22 mouse cellular contexts compared by ENCODE assay signal in the genomic region with DNA sequence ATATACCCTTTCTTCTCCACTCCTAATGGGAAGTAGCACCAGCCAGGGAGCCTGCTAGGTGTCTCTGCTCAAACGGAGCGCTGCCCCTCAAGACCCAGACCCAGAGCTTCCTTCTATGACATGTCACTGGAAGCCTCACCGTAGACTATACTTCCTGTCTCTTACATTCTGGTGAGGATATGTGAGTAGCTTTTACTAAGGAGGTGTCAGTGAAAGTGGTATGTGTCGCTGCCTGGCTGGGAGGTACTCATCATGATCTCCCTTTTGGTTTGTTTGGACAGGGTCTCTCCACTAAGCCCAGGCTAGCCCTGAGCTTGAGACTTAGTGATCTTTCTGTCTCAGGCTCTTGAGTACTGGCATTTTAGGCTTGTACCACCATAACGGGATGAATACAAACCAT. TPM values are rescaled to one million over a fixed set of nuclear protein-coding genes. Genes with fewer than 3 reads are reported as not detected.
DNase-seq lines count a peak whose midpoint lies in the region; ATAC-seq lines count a peak whose summit lies in the region.
"Had no signal": no experiment of that assay in that cellular context is flagged by ENCODE, and none has a peak within 500 bp of the region (broad histone marks: within the 10 kb centered on the region; RNA-seq: fewer than 3 reads in every experiment).

No protein-coding gene starts in this region.

- H3K9me3 ChIP-seq in heart, embryonic 11.5 days (replicated peaks; ENCODE audit: control insufficient read depth, low read length) = no peaks in the 10 kb centered on the region; the same call in 1 of the 2 replicates
- 0 out of 2 replicates have a peak, but pooled peaks cover 2% of the 10 kb centered on the region for H3K9me3 ChIP-seq in hindbrain, embryonic 14.5 days (ENCODE audit: control insufficient read depth, low read length)
- H3K9me3 ChIP-seq: embryonic facial prominence, embryonic 15.5 days; intestine, embryonic 15.5 days had no signal

- no peaks in the 10 kb centered on the region for H3K27me3 ChIP-seq in heart, embryonic 11.5 days (ENCODE audit: control insufficient read depth, insufficient read depth, low read length)
- H3K27me3 ChIP-seq in hindbrain, embryonic 14.5 days (ENCODE audit: control insufficient read depth, insufficient read depth, low read length) = no peaks in the 10 kb centered on the region
- H3K27me3 ChIP-seq: embryonic facial prominence, embryonic 15.5 days; heart, embryonic 12.5 days; intestine, embryonic 15.5 days had no signal

- 0 out of 2 replicates have a peak overlapping the region, but pooled peaks have one; percentile 10 for H3K27ac ChIP-seq in heart, embryonic 11.5 days (ENCODE audit: low read depth, low read length)
- H3K27ac ChIP-seq in hindbrain, embryonic 14.5 days = no peak overlapping the region
- H3K27ac ChIP-seq: embryonic facial prominence, embryonic 15.5 days; forebrain, embryonic 10.5 days; intestine, embryonic 15.5 days had no signal

- H3K4me2 ChIP-seq in heart, embryonic 11.5 days = no peak overlapping the region
- no peak overlapping the region for H3K4me2 ChIP-seq in hindbrain, embryonic 14.5 days (replicated peaks)
- H3K4me2 ChIP-seq: embryonic facial prominence, embryonic 15.5 days; heart, embryonic 12.5 days; intestine, embryonic 15.5 days had no signal

- H3K4me1 ChIP-seq in heart, embryonic 11.5 days (ENCODE audit: control insufficient read depth, insufficient read depth, low read length) = no peaks in the 10 kb centered on the region
- no peaks in the 10 kb centered on the region for H3K4me1 ChIP-seq in hindbrain, embryonic 14.5 days (replicated peaks; ENCODE audit: control insufficient read depth, insufficient read depth, low read length)
- H3K4me1 ChIP-seq: embryonic facial prominence, embryonic 15.5 days; forebrain, embryonic 10.5 days; intestine, embryonic 15.5 days had no signal

- intact Hi-C loops in heart, postnatal 25 days (cut with DNase I) = no loop called here

- no peak for ATAC-seq in heart, embryonic 11.5 days (replicated peaks; ENCODE audit: insufficient number of reproducible peaks, low FRiP score, low TSS enrichment)
- peak; percentile 31 for ATAC-seq in granulocyte monocyte progenitor cell, adult 5-6 weeks (replicated peaks; ENCODE audit: poor library complexity, severe bottlenecking)
- no peak for ATAC-seq in hindbrain, embryonic 14.5 days (ENCODE audit: low FRiP score)
- ATAC-seq: forebrain, embryonic 16.5 days; hindbrain, embryonic 16.5 days; intestine, embryonic 15.5 days had no signal

- no peak overlapping the region for H3K4me3 ChIP-seq in heart, embryonic 11.5 days (ENCODE audit: low read depth, low read length)
- H3K4me3 ChIP-seq in hindbrain, embryonic 14.5 days (replicated peaks; ENCODE audit: low read length) = no peak overlapping the region
- H3K4me3 ChIP-seq: embryonic facial prominence, embryonic 15.5 days; erythroblast, embryonic 14.5 days; forebrain, embryonic 10.5 days; heart, embryonic 12.5 days; intestine, embryonic 15.5 days had no signal

- WGBS in heart, embryonic 11.5 days (ENCODE audit: insufficient replicate concordance) = 70% methylated on average over 5 of the region's 5 CpGs
- 93% methylated on average over 5 of the region's 5 CpGs for WGBS in hindbrain, embryonic 14.5 days

- no peaks in the 10 kb centered on the region for H3K36me3 ChIP-seq in heart, embryonic 11.5 days (ENCODE audit: control insufficient read depth, insufficient read depth, low read length)
- H3K36me3 ChIP-seq in hindbrain, embryonic 14.5 days (replicated peaks; ENCODE audit: control insufficient read depth, insufficient read depth) = no peaks in the 10 kb centered on the region
- H3K36me3 ChIP-seq: embryonic facial prominence, embryonic 15.5 days; forebrain, embryonic 10.5 days; heart, embryonic 12.5 days; intestine, embryonic 15.5 days had no signal

- no peak overlapping the region for H3K9ac ChIP-seq in heart, embryonic 11.5 days (ENCODE audit: low read depth, low read length)
- no peak overlapping the region for H3K9ac ChIP-seq in hindbrain, embryonic 14.5 days
- H3K9ac ChIP-seq: embryonic facial prominence, embryonic 15.5 days; heart, embryonic 12.5 days; intestine, embryonic 15.5 days had no signal

- DNase-seq in heart, postnatal 25 days (ENCODE audit: low spot score) = no peak
- peak; percentile 45 for DNase-seq in CD4-positive, CD25-positive, alpha-beta regulatory T cell, adult 2 months (ENCODE audit: low read depth, low spot score)
- DNase-seq in cerebellum, adult 9-11 months = no peak
- no peak for DNase-seq in hindbrain, embryonic 14.5 days (ENCODE audit: low spot score)
- DNase-seq: adrenal gland, adult 2 months; adrenal gland, postnatal 25 days; cerebellum, adult 18-20 months; cerebellum, postnatal 10 days; embryo, embryonic 11 days; gastrocnemius, postnatal 25 days; heart, adult 18-20 months; heart, postnatal 36 days; kidney, adult 18-20 months had no signal

RNA-seq across cellular contexts. Expression of gene Tmed10, which starts 41.7 kb away (rescaled TPM):
- polyA plus RNA-seq in heart, embryonic 11.5 days (2014; fragmentation: Nextera tagmentation; extraction: Ambion mirVana) = 330 and 334 TPM in 2 replicates
- total RNA-seq in heart, postnatal 25 days (2021) = 100 to 1,000 TPM; 155 to 163 TPM
- total RNA-seq in granulocyte monocyte progenitor cell, adult 5-6 weeks (2014; fragmentation: Nextera tagmentation) = 278 and 296 TPM in 2 replicates
- total RNA-seq in granulocyte monocyte progenitor cell, adult 5-6 weeks (2017) = 176 and 201 TPM in 2 replicates
- 234 and 256 TPM in 2 replicates for polyA plus RNA-seq in hindbrain, embryonic 14.5 days (2014; fragmentation: Nextera tagmentation; extraction: Ambion mirVana)

RNA-seq across cellular contexts. Expression of gene Fos, which starts 57.4 kb away (rescaled TPM):
- polyA plus RNA-seq in heart, embryonic 11.5 days (2014; fragmentation: Nextera tagmentation; extraction: Ambion mirVana) = 4.5 and 6.3 TPM in 2 replicates
- 1 to 10 TPM; 3.4 to 3.9 TPM for total RNA-seq in heart, postnatal 25 days (2021)
- total RNA-seq in granulocyte monocyte progenitor cell, adult 5-6 weeks (2014; fragmentation: Nextera tagmentation) = 35.1 and 50.4 TPM in 2 replicates
- 137 and 160 TPM in 2 replicates for total RNA-seq in granulocyte monocyte progenitor cell, adult 5-6 weeks (2017)
- polyA plus RNA-seq in hindbrain, embryonic 14.5 days (2014; fragmentation: Nextera tagmentation; extraction: Ambion mirVana) = 2.7 and 3.4 TPM in 2 replicates

Comparison
In these comparisons a context has a peak if more than half of its experiments do, and no peak if none do; other contexts are left out.
1. RNA of gene Fos, which starts 57.4 kb away (total RNA-seq): 35.1 to 160 TPM in granulocyte monocyte progenitor cell, adult 5-6 weeks; 3.4 to 3.9 TPM in heart, postnatal 25 days; every median in the first group is over 4 times any median in the second.